Mouse (Mus musculus) induced T-regulatory cell, adult 2 months (primary cell): ENCODE measurements around the gene Pex16.
"Not testable (repeated sequence)": the region's sequence is repeated elsewhere in the genome, so short reads cannot be mapped to it uniquely, and the experiment has no call there.

Experiments
- DNase-seq: peaks from one replicate; pipeline ENCODE4 v3.0.0-alpha.2; 2012; ENCODE audit warnings: low read depth

The Pex16 gene

DNA sequence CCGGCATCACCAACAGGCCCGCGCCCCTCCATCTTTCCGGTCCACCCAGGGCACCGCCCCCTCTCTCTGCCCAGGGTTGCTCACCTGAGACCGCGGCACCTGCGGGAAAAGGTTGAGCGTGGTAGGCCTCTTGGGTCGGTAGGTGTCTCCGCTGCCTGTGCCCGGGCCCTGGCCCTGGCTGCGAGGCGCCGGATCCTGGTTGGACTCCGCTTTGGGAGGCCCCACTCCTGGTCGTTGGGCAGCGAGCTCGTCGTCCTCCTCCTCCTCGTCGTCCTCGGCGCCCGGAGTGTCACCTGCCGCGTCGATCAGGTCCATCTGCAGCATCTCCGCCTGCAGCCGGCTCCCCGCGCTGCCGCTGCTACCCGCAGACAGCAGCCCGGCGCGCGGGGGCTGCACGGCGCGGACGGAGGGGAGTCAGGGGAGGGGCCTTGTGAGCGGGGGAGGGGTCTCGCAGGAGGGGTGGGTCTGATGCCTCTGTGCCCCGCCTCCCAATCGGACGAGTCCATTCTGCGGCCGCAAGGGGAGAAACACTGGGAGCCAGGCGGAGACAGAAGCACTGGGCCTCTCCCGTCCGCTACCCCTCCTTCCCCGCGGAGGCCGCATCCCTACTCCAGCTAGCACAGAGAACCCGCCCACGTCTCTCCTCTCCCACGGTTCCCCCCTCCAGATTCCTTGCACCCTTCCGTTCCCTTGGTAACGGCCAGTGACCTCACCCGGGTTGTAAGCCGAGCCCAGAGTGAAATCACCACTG lies 14.6 kb downstream of the Pex16 start:
- DNase-seq, result peak; percentile 78

DNA sequence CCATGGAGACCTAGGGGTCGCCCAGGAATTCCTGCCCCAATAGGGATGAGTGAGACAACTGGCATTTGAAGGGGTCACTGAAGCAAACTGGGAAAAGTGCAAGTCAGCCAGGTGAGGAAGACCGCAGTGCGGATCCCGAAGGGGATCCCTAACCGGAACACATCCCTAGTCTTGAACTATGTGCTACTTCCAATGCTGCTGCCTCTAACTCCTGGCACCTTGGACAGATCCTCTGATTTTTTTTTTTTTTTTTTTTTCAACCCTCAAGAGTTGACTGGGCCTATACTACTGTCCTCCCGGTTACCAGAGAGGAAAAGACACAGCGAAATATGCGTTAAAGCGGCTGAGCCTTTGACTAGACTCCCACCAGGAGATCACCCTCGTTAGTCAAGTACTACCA lies 15.2 kb downstream of the Pex16 start:
- no peak for DNase-seq

DNA sequence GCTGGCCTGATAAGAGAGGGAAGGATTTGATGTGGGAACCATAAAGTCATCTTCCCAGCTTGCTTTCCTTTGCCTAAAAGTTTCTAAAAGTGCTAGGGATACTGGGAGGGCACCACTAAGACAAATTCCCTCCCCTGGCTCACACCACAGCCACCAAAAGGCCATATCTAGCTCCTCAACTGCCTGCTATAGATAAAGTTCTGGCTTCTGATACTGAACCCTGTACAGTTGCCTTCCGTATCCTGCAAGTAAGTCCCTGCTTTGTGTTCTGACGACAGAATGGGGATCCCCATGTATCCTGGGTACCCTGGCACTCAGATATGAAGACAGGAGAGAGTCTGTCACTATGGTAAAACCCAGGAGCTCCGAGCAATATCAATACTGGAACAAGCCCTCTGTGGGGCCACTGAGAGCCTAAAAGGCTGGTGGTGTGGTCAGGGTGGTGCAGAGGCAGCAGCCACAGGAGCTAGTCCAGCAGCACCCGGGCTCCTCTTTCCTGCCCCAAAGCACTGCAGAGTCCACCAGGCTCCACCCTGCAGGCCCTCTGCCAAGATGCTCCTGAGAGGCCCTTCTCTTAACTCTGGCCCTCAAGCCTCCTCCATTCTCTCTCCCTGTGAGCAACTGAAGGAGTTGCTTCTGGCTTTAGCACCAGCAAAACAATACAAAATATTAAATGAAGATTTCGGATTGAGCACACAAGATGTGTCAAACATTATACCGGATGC lies 15.9 kb downstream of the Pex16 start:
- no peak for DNase-seq

DNA sequence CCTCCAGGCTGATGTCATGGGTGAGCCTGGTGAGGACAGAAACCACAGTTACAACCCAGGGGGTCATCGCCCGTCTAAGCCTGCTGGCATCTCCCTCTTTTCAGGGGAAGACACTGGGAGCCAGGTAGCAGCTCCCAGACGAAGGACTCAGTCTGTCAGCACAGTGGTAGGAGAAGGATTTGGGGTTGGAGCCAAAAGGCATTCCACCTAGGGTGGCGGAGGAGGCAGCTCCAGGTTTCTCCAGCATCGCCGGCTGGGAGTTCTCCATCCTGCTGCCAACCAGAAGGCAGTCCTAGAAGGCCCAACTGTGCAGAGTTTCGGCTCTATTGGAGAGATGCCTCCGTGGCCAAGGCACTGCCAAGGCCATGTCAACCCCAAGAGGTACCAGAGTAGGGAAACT lies 16.6 kb downstream of the Pex16 start:
- DNase-seq, result no peak

DNA sequence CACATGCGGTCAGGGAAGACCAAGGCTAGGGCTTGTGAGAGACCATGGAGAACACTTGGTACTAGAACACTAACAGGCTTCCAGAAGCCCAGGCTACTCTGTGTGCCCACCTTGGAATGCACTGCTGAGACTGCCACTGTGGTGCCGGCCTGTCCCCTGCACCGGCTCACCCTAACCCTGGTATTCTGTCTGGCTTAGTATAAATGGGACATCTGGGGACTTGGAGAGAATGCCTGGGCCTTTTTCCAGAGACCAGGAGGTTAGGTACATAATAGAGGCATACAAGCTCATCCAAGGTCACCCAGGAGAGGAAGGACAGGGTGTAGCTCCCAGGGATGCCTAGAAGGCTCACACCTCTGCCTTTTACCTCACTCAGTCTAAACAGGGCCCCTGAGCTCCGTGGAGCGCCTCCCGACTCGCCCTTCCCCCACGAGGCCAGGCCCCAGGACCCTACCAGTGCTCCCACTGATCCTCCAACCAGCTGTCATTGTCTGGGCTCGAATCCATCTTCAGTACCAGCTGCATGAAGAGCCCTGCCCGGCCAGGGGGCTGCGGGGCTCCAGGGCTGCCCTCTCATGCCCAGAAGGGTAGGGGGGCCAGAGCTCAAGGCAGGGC lies 17.3 kb downstream of the Pex16 start:
- DNase-seq, result no peak

DNA sequence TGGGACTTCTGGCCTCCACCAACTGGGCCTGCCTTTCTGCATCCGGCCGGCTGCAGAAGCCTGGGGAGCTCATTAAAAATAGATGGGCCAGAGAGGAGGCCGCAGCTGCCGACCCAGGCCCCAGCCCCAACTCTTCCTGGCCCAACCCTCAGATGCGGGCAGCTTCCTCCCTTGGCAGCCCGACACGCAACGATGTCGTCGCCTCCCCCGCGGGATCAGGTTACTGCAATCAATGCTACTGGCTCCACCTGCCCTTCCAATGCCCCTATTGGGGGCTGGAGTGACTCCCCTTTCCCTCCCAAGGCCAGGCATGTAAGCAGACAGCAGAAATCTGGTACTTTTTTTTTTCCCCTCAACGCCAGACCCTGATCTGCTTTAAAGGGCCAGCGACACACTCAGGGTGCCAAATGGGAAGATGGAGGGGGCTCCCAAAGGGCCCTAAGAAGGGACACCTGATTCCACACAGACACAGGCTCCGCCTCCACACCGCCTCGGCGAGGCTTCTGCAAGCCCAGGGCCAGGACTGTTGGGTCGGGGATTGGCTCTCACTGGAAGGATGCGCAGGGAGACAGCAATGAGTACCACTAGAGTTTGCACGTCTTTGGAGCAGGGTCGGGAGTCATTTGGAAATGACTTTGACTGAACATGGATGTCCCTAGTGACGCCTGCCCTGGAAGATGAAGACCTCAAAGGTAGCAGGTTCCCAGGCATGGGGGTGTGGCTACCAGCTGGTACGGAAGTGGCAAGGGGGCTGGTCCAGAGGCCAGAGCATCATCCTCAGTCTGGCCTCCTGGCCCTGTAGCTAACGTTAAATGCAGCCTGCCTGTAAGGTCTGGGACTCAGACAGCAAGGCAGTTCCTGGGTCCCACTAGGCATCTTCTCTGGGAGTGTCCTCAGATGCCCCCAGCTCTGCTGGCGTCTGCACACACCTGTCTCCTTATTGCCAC lies 18.1 kb downstream of the Pex16 start:
- peak; percentile 55 for DNase-seq

DNA sequence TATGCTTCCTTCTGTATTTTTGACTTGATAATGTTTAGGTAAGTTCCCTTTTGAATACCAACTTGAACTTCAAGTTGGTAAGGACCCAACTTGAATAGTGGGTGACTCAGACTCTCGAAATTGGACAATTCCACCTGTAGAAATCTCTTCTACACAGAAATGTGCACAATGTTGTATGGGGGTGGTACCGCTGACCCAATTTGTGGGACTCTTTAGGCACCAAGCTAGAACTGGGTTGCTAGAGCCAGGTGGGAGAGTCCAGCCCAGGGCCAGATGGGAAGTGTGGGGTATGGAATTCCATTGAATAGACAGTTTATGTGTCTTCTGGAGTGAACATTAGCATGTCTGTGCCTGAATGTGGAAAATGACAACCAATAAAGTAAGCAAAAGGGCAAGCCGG lies 21.1 kb downstream of the Pex16 start:
- no peak for DNase-seq

DNA sequence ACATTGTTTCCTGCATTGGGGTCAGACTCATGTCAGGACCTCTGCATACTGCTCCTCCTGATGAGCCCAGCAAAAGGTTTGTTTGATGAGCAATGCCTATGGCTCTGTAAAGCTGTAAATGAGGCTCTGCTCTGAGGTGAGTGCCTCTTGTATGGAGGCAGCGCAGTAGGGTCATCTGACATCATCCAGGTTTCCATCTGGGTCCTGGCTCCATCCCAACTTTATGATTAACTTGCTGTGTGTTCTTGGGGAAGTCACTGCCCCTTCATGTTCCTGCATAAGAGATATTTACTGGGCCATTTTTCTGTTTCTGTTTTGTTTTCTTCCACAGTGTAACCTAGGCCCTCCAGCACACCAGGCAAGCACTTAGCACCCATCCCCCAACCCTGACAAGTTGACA lies 23.0 kb downstream of the Pex16 start:
- no peak for DNase-seq

DNA sequence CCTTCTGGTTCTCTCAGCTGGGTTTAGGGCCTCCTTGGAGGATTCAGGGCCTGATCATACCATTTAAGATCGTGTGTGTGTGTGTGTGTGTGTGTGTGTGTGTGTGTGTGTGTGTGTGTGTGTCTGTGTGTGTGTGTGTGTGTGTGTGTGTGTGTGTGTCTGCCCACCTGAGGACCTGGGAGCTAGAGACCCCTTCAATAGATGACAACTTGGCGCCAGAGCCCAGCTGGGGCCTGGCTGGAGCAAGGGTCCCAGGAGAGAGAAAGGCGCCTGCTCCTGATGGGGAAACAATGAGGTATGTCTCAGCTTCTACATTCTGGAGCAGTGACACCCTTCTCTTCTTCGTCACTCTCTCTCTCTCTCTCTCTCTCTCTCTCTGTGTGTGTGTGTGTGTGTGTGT lies 25.4 kb downstream of the Pex16 start:
- DNase-seq, result not testable (repeated sequence)

DNA sequence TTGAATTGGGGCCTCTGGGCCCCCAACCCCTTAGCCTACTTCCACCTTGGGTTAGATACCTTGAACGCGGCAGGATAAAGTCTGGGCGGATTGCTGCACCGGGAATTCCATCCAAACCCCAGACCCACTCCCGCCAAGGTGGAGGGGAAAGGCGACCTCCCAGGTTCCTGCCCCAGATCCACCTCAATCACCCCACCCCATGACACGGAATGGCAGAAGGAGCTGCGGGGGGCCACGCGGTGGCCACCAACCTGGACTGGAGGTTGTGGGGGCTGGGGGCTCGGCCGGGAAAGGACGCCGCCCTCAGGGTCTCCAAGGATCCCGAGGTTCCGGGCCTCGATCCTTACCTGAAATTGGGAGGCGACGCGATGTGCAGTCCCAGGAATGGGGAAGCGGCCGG lies 26.2 kb downstream of the Pex16 start:
- no peak for DNase-seq

DNA sequence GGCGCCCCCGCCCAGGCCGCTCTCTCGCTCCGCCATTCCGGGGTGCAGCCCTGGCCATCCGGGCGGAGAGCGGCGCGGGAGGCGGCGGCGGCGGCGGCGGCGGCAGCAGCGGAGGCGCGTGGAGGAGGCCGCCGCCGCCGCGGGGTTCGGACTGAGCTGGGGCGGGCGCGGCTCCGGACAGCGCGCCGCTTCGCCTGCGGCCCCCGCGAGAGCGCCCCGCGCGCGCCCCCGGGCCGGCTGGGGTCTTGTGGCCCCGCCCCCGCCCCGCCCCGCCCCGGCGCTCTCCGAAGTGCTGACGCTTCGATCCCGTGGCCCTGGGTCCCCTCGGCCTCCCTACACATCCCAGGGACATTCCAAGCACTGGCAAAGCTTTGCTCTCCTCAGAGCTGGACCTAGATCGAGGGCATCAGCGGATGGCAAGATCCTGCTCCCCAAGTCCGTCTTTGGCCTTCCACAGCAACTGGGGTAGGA lies 26.6 kb downstream of the Pex16 start, which contains the start of gene Mapk8ip1:
Mapk8ip1 (minus strand) TSS at position 173 of the 471 bp plus-strand sequence.
- DNase-seq, result no peak

DNA sequence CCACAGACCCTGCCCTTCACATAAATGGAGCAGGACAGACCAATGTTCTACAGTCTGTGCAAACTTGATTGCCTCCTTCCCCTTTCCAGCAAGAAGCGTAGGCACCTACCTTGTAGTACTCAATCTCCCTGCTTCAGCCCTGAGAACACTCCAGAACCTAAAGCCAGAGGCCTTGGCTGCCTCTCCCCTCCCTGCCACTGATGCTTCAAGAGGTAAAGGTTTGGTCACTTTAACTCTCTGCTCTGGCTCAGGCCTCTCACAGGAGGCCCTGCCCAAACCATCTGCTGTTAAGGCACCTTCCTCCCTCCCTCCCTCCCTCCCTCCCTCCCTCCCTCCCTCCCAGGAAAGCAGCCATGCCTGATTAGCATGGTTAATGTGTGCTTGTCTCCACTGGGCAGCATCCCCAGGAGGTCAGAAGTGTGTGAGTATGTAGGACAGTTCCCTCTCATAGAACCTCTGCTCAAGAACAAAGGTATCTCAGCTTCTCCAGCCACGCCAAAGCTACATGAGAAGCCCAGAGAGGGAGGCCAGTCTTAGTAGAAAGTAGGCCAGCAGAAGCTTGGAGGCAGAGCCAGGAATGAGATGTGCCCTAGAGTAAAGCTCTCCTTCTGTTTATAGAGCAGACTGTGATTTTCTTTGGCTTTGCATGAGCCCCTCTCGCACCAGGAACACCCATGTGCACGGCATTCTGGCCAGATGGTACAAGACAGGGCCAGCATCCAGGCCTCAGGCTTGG lies 28.3 kb downstream of the Pex16 start:
- DNase-seq, result no peak

DNA sequence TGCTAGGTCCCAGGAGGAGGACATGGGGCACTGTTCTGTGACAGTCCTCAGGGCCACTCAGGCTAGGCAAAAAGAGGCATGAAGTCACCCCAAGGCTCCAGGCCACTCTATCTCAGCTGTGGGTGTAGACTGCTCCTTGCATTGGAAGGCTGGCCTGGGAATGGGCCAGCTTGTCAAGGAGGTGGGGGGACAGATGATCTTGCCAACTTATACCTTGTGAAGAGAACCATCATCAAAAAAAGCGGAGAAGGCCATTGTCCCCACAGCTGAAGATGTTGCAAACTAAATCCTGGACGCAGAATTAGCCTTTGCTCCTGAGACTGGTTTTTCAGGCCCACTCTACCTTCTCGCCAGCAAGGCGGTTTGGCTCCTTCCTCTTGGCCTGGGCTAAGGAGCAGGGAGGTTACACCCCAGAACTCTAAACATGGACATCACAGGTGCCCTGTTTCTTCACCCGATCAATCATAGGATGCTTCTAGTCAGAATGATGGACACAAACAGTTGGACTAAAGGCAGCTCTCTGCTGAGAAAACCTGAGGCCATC lies 29.4 kb downstream of the Pex16 start:
- DNase-seq, result no peak

DNA sequence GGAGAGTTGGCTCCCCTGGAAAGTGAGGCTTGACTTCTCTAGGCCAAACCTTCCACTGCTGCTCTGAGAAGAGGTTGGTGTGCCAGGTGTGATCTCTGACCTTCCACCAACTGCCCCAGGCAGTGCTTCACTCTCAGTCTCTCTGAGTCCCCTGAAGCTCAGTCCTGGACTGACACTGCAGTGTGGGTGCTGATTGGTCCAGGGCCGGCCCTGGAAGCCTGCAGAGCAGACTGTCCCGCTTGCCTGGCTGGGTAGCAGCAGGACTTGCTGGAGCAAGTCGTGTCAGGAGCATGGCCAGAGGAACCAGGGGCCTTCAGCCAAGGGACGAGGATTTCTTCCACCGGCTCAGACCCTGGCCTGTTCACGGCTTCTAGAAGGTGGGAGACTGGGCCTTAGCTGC lies 30.3 kb downstream of the Pex16 start:
- DNase-seq, result no peak

DNA sequence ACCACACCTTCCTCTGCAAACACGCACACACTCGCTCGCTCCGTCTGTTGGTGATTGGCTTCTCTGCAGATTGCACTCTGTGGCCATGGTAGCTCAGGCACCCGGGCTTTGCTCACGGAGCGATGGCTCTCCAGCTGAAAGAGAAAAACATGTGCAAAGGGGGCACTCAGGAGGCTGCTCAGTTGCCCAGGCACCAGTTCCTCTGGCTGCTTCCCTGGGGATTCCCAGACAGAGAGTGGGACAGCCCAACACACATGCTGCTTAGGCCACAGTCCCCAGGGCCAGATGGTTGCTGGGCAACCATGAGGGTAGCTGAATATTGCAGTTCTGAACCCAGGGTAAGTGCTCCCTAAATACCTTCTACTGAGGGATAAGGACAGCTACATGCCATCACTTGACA lies 31.2 kb downstream of the Pex16 start:
- DNase-seq, result no peak

DNA sequence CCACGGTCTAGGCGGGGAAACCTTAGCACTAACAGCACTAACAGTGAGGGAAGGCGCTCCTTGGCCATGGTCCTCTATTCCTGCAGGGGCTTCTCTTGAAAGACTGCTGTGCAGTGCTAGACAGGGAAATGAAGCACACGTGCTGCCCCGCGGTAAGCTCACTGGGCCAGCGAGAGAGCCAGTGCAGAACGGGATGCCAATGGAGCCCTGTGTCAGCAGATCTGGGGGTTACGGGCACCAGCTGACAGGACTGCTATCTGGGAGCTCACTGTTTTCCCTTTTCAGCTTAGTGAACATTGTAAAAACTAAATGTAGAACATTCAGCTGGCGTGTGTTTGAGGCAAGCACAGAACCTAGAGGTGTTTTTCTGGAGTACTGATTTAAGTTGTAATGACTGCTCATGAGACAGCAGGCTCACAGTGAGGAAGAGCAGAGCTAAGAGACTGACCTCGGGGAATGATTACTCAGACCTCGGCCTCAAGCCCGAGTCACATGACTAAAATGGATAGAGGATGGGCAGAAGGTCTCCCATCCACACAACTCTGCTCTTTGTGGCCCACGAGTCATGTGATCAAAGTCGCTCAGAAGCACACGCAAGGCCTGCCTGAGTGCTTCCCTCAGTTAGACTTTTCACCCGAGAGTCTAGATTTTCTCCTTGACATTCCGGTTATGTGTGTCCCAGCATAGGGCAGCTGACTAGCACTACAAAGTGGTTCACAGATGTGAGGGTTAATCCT lies 34.0 kb downstream of the Pex16 start:
- DNase-seq, result no peak

DNA sequence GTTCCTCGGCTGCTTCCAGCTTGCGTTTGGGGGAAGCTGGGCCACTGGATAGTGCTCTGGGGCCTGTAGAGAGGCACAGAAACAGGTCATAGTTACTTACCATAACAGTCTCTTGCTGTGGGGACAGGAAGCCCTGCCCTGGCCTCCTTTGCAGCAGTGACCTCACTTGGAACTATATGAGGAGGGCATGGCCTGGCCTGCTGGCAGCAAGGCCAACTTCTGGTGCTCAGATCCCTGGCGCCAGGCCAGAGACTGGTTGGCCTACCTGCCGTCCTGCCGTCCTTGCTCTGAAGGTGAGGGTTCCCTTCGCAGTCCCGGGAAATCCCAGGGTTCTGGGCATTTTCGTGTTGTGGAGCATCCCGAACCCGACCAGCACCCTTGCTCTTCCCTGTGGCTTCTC lies 37.2 kb downstream of the Pex16 start:
- no peak for DNase-seq

DNA sequence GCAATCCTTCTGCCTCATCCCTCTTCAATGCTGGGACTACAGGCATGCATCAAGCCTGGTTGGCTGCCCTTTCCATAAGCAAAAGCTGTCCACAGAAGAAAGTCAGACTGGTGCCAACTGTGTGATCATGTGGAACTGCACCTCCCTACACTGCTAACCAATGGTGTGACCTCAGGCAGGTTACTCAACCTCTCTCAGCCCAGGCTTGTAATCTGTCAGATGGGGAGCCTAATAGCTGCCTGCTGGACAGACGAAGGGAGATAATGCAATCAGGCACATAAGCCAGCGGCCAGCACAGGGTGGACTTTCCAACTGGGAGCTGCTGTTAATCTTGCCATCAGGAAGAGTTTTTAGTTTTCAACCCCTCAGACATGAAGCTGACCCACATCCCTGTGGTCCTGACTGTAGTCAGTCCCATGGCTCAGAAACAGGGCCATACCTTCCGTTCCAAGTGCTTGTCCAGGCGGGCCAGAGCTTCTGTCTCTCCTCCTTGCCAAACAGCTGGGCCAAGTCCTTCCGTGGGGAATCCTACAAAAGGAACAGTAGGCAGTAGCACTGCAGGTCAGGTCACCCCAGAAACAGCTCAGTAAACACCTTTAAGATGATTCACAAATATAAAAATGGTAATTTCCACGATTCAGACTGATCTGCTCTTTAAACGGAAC lies 47.4 kb downstream of the Pex16 start:
- no peak for DNase-seq

DNA sequence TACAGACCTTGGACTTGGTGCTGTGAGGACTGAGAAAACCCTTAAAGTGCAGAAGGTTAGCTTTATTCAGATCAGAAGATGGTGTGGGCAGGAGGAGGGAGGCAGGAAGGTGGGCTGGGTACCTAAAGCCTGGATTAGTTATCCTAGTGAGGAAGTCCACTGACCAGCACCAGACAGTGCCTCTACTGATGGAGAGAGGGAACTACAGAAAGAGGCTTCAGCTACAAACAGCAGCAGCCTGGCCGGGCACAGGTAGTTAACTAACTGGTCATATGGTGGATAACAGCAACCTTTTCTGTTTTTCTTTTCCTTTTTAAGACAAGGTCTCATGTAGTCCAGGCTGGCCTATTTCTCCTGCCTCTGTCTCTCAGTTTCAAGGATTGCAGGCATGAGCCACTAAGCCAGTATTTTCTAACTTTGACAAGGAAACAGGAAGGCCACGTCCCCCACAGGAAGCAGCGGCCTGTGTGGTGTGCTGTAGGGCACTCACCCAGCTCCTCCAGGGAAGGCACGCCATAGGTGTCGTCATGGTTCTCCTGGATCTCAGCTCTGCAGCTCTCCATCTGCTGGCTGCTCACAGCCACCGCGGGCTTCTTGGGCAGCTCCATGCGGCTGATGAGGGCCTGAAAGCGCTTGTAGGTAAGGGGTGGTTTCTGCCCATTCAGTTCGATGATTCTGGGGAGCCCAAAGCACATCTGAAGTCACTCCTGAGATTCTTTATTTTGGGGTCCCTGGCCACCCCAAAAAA lies 48.1 kb downstream of the Pex16 start:
- DNase-seq, result peak; percentile 38
